Mouse (Mus musculus): ENCODE measurements at regions not wholly inside any gene's neighbourhood (a gene's known extent, or its start where the extent isn't known, plus 50 kb on each side); places are given as distances from the start of the nearest gene placed in this dataset.

DNA sequence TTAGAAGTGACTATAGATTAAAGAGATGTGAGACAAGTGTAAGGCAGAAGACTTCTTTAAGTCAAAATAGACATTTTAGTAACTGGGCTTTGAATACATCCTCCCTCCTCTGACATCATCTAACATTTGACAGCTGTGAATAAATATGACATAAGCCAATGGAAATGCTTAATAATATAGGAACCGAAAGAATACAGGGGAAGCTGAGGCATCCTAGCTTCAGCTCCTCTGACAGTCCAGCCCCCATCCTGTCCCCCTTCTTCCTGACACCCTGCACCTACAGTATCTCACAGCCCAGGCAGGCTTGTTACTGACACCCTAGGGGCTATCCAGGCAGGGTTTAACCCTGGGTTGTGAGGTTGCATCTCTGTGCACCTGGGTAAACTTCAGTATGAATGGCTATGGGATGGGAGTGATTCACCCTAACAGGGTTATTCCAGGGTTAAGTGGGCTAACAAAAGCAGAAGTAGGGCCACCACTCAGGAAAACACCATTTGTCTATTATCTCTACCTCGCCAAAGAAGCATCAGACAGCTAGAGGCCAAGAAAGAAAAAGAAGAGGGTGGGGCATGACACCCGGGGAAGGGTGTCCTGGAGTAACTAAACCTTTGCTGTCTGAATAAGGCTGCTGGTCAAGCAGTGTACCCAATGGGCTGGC, 158.6 kb upstream of the Dyrk2 start:
- no peak for TF ChIP-seq CTCF (IDR thresholded peaks at IDR 0.05; ENCODE audit: extremely low read depth, insufficient read length, insufficient replicate concordance, low read depth, low read length)
- TF ChIP-seq POLR2A (IDR thresholded peaks at IDR 0.05; ENCODE audit: low read depth, low read length) = no peak
